Mouse (Mus musculus): ENCODE data around the gene Usp10.
A peak's percentile ranks its signal among the peaks of the same experiment; 100 is the strongest.

Usp10 gene

DNA sequence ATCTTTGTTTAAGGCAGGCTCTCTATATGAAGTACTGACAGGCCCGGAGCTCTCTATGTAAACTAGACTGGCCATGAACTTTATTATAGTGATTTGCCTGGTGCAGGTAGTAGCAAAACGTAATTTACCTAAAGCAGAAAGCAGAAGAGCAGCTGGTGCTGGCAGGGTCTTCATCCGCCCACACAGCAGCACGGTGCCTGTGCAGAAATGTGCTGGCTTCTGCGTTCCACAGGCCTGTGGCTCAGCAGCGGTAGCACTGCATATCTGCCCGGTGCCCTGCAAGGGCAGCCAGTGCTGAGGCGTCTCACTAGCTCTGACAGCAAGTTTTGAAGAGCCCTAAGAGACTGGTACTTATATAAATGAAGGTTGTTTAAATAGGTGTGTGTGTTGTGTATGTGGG, 45.2 kb downstream of the Usp10 start:
- no peak for DNase-seq (ENCODE audit: extremely low read depth, insufficient read length, low spot score)

DNA sequence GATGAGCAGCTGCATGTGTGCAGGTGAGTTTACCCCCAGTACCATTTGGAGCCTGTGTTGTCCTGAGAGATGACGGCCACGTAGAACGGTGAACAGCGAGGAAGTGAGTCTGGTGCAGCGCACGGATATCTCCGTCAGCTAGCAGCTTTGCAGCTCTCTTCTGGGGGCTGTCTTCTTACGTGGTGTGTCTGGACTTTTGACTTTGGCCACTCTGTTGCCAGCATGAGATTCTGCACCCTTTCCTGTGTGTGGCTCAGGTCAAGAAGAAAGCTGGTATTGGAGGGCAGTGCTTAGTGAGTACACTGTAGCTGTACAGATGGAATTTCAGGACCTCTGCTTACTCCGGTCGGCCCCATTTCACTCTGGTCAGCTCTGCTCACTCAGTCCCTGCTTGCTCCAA, 47.9 kb downstream of the Usp10 start:
- no peak for DNase-seq (ENCODE audit: extremely low read depth, insufficient read length, low spot score)

GRCm38 (mm10) chr8:119960531-119961104, 50.5 kb downstream of the Usp10 start:
- peak; percentile 61 for DNase-seq (ENCODE audit: extremely low read depth, insufficient read length, low spot score)

- DNase-seq (ENCODE audit: extremely low read depth, insufficient read length, low spot score): no peak
Observed at GRCm38 (mm10) chr8:119964859-119965258, 54.7 kb downstream of the Usp10 start.

DNA sequence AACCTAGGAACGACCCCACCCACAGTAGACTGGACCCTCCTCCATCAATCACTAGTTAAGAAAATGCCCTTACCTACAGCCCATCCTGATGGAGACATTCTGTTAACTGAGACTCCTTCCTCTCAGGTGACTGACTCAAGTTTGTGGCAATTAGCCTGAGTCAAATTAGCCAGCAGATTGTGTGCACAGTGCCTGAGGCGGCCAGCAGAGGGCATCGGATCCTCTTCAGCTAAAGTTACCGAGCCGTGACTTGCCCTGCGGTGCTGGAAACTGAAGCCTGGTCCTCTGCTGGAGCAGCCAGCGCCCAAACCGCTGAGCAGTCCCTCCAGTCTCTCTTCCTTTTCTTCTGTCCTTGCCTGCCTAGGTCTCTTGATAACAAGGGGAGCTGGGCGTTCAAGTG, 57.3 kb downstream of the Usp10 start:
- no peak for DNase-seq (ENCODE audit: extremely low read depth, insufficient read length, low spot score)

DNA sequence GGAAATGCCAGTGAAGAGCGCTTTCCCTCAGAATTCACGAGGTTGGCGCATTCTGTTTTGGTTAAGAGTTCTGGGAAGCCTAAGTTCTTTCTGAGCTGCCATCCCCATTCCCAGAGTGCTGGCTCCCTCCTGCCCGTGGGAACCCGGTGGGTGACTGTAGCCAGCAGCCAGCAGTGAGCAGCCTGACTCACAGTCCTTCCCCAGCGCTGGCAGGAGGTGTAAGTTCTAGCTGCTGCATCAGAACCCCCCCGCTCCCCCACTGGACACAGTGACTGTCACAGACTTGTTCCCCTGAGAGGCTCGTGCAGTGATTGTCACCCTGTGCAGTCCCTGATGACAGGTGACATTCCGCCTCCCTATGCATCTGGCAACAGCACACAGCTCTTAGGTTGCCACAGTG, 60.0 kb downstream of the Usp10 start:
- DNase-seq (ENCODE audit: extremely low read depth, insufficient read length, low spot score): no peak

DNA sequence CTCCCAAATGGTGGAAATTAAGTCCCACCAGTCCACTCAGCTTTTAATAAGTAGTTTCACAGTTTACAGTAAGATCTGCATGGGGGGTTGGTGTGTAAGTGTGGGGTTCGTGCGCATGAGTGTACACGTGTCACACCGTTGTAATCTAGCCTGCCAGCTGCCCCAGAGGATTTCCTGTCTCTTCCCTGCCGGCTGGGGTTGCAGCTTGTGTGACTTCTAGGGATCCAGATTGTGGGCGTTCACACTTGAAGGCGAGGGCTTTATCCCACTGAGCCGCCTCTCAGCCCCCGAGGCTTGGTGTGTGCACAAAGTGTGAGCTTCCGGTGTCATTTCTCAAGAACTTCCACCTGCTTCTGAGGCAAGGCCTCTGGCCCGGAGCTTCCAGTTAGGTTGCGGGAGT, 62.4 kb downstream of the Usp10 start:
- DNase-seq (ENCODE audit: extremely low read depth, insufficient read length, low spot score): no peak

DNA sequence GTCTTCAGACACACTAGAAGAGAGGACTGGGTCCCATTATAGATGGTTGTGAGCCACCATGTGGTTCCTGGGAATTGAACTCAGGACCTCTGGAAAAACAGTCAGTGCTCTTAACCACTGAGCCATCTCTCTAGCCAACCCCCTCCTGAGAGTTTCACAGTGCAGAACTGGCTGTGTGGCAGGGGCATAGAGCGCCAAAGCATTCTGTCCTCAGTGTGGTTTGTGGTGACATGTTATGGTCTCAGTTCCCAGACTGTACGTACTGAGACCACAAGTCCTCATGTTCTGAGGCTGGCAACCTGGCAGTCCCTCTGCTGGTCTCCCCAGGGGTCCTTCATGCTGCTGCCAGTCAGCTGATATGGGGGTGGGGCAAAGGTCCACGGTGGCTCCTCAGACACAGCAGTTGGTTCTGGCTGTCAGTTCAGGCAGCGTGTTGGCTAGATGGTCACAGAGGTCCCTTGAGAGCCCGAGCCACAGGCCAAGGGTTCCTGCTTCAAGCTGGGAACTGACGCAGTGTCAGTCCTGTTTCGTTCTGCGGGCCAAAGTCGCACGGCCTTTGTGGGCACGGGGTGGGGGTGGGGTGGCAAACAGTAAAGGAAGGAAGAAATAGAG, 68.7 kb downstream of the Usp10 start:
- DNase-seq (ENCODE audit: extremely low read depth, insufficient read length, low spot score): no peak

- DNase-seq (ENCODE audit: extremely low read depth, insufficient read length, low spot score): no peak
Observed at GRCm38 (mm10) chr8:119981253-119981652, 71.1 kb downstream of the Usp10 start.

DNA sequence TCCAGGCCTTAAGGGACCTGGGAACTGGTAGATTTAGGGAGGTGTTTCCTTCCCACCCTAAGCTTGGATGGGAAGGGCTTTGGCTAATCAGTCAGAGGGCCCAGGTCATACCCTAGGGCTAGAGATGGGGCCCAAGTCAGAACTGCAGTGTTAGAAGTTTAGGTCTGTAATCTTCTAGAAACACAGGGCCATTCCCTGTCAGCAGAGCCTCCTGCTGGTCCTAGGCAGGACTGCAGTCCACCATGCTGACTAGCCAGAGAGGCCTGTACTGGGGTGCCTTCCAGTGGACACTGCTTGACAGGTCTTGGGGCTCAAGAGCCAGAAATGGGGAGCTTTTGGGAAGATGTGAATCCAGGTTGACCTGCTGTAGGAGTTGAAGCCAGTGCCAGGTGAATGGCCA, 73.9 kb downstream of the Usp10 start:
- DNase-seq (ENCODE audit: extremely low read depth, insufficient read length, low spot score): no peak

DNA sequence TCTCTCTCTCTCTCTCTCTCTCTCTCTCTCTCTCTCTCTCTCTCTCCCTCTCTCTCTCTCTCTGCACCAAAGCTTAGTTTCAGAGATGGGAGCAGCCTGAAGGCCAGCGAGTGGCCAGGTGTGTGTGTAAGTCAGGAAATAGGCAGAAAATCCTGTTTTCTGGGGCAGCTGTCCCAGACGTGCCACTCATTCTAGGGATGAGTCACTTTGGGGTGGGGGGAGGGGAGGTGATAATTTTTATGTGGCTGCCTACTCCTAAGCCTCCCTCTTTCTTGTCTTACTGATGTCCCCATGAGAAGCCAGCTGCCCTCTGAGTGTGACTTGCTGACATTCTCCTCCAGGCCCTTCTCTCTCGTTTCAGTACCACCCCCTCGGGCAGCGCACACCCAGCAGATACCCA, 76.0 kb downstream of the Usp10 start:
- no peak for DNase-seq (ENCODE audit: extremely low read depth, insufficient read length, low spot score)

GRCm38 (mm10) chr8:119988087-119988486, 77.9 kb downstream of the Usp10 start:
- DNase-seq (ENCODE audit: extremely low read depth, insufficient read length, low spot score): peak; percentile 44

GRCm38 (mm10) chr8:119992249-119992648, 82.1 kb downstream of the Usp10 start, which contains the start of gene Crispld2:
Gene Crispld2 (plus strand): TSS chr8:119992438.
- no peak for DNase-seq (ENCODE audit: extremely low read depth, insufficient read length, low spot score)

DNA sequence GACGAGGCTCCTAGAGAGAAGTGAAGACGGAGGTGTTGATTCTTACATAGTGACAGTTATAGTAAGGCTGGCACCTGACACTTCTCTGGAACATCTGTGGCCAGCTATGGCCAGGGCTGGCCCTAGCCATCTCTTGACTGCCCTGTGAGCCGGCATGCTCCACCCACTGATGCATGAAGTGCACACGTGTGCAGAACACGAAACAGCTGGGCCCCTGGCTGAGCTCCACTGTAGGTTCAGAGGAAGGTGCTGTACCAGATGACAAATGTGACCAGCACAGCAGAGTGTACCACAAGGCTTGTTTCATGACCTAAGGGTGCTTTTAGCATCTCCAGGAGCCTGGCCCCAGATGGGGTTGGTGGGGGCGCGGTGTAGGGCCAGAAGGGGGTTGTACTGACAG, 84.0 kb downstream of the Usp10 start:
- DNase-seq (ENCODE audit: extremely low read depth, insufficient read length, low spot score): no peak

DNA sequence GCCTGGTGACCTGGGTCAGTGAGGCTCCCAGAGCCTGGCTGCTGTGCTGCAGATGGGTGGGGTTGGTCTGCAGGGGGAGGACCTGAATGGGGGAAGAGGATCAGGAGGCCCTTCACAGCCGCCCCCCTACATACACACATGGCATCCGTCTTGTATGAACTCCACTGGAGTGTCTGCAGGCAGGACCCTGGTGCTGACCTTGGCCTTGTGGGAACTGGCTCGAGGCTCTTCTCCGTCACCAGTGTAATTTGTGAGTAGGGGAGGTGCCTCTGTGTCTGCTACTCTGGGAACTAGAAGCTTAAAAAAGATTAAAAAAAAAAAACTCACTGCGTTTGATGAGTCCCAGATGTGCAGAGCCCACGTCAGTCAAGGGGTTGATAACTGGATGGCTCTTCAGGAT, 84.4 kb downstream of the Usp10 start:
- no peak for DNase-seq (ENCODE audit: extremely low read depth, insufficient read length, low spot score)

DNA sequence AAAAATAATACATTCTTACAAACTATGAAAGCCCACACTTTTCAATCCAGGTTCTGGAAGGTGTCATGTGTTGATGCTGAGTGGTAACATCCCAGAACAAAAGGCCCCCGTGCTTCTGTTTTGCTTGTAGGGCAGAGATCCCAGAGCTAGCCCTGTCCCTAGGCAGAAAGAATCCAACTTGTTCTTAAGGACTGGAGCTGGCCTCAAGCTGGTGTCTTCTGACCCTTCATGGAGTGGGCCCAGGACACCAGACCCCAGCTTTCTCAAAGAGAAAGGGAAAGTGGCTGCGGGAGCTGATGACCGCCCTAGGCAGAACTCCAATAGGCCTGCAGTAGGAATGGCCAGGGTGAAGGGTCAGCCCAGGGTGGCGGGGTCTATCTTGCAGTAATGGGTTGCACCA, 87.1 kb downstream of the Usp10 start:
- no peak for DNase-seq (ENCODE audit: extremely low read depth, insufficient read length, low spot score)

GRCm38 (mm10) chr8:120000461-120000860, 90.3 kb downstream of the Usp10 start:
- DNase-seq (ENCODE audit: extremely low read depth, insufficient read length, low spot score): no peak

DNA sequence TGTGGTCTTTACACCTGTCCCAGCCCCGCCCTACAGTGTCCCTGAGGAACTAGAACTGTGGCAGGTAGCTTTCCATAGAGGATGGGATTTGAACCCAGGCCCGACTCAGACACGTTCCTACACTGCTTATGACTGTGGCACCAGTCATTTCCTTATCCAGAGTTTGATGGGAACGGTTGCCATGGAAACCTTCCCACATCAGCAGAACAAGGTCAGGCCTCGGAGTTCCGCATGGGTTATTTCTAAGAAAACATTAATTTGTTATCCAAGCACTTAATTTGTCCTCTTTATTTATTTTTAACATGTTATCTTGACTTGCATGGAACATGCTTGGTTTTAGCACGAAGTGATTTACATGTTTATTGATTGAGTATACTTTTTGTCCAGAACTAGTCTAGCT, 91.6 kb downstream of the Usp10 start:
- no peak for DNase-seq (ENCODE audit: extremely low read depth, insufficient read length, low spot score)

DNA sequence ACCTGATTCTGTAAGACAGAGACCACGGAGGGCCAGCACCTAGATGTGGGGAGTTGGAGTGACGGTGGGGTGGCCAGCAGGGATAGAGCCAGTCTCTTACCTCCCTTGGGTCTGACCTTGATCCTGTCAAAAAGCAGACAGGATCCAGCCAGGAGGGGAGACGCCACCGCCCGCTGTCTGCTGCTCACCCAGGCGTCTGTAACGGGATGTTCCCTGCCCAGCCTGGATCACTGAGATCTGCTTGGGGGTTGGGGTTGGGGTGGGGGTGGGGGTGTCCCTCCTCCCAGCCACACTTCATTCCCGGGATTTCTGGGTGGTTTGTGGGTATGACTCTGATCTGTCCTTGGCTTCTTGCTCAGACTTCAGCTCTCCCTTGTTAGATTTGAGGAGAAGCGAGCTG, 92.2 kb downstream of the Usp10 start:
- no peak for DNase-seq (ENCODE audit: extremely low read depth, insufficient read length, low spot score)

GRCm38 (mm10) chr8:120004154-120004702, 94.1 kb downstream of the Usp10 start:
- DNase-seq (ENCODE audit: extremely low read depth, insufficient read length, low spot score): no peak

DNA sequence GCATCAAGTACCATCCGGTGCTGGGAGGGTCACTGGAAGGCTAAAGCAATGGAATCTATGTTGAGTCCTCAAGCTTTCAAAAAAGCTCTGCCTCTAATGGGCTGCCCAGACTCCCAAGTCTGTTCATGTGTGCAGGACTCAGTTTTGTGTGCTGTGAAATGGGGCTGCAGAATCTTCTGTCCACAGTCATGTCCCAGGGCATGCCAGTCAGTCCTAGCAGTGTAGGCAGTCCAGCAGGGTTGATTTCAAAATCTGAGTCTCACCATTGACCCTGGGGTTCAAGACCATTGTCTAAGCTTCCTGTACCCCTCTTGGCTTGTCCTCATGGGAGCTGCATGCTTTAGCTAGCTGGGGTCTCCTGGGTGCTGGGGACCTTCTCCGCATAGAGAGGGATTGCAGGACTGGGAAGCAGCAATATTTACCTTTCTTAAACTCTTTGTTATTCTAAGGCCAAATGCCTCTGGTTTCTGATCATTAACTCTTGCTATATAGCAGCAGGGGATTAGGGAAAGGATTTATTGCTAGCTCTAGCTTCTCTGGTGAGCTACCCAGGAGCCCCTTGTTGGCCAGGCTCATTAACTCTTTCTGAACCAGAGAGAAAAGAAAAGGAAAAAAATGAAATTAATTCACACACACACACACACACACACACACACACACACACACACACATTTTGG, 94.7 kb downstream of the Usp10 start:
- no peak for DNase-seq (ENCODE audit: extremely low read depth, insufficient read length, low spot score)

DNA sequence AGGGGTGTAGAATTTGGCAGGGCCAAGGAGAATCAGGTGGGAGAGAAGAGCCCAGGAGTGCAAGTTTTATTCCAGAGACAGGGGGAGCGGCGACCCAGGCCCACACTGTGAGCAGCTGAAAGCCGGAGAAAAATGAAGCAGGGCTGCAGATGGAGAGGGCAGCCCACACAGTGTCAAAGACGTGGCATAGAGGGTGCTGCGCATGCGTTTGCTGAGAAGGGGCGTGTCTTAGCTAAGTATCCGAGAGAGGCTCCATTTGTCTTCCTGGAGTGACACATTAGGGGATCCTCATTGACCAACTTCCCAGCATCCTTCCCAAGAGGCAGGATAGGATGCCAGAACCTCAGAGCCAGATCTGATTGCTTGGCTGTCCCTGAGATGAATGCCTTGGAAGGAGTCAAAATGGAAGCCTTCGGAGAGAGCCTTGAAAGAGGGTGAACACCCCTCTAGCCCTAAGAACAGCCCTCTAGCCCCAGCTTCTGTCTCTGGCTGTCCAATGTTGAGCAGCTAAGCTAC, 96.5 kb downstream of the Usp10 start:
- no peak for DNase-seq (ENCODE audit: extremely low read depth, insufficient read length, low spot score)

Measured in 3134 (cell line).